Mouse (Mus musculus): ENCODE results near the gene Mfsd10. TPM values are rescaled to one million over a fixed set of nuclear protein-coding genes. Genes with fewer than 3 reads are reported as not detected.

Mfsd10 gene
- total RNA-seq (2023) = 10 to 100 TPM; 53.9 to 55.8 TPM

GRCm38 (mm10) chr5:34636481-34637287 lies at the start of gene Mfsd10:
Mfsd10 (minus strand) TSS chr5:34637212.

GRCm38 (mm10) chr5:34659686-34660590 lies 22.9 kb upstream of the Mfsd10 start, which contains the start of the genes Nop14 and Grk4:
Nop14 (minus strand) TSS chr5:34660148.
Grk4 (plus strand) TSS chr5:34660379.

Other genes starting within 250 kb of the Mfsd10 start
- 10 to 100 TPM; 10.6 to 12.2 TPM for gene Tnip2, start 123.2 kb downstream of the Mfsd10 start, total RNA-seq (2023)
- 10 to 100 TPM; 69.0 to 73.2 TPM for gene Sh3bp2, start 111.4 kb downstream of the Mfsd10 start, total RNA-seq (2023)
- 100 to 1,000 TPM; 190 to 241 TPM for gene Add1, start 63.5 kb downstream of the Mfsd10 start, total RNA-seq (2023)
- 1 to 10 TPM; 6.8 to 7.6 TPM for gene Nop14, start 22.9 kb upstream of the Mfsd10 start, total RNA-seq (2023)
- gene Grk4, start 23.2 kb upstream of the Mfsd10 start, total RNA-seq (2023) = 1 to 10 TPM; 3.4 to 3.5 TPM
- 10 to 100 TPM; 25.0 to 25.3 TPM for gene Htt, start 124.5 kb upstream of the Mfsd10 start, total RNA-seq (2023)